Comparison of ENCODE assay signal across 8 mouse cellular contexts in genomic region chr1:30873541-30874260, GRCm38 (mm10). TPM values are rescaled to one million over a fixed set of nuclear protein-coding genes. Genes with fewer than 3 reads are reported as not detected.
DNase-seq lines count a peak whose midpoint lies in the region; ATAC-seq and TF ChIP-seq lines count a peak whose summit lies in the region.

TSS of gene Phf3 (minus strand) at chr1:30873921.

- no peaks in the 10 kb centered on the region for H3K36me3 ChIP-seq in heart, embryonic 11.5 days (ENCODE audit: control insufficient read depth, insufficient read depth, low read length)
- no peaks in the 10 kb centered on the region for H3K36me3 ChIP-seq in kidney, embryonic 16.5 days (ENCODE audit: insufficient read depth, low read length)
- H3K36me3 ChIP-seq in liver, adult 2 months (ENCODE audit: control insufficient read depth, insufficient read depth, low read length): 0 out of 2 replicates have a peak, but pooled peaks cover 2% of the 10 kb centered on the region
- H3K36me3 ChIP-seq in myocyte (ENCODE audit: control insufficient read depth, insufficient read depth): no peaks in the 10 kb centered on the region
- H3K36me3 ChIP-seq in splenic B cell, adult 2 months (ENCODE audit: control insufficient read depth, insufficient read depth, low read length, poor library complexity, severe bottlenecking): no peaks in the 10 kb centered on the region

- DNase-seq in B cell, adult 2 months: peak; percentile 87 to 88
- peak; percentile 97 for DNase-seq in brain, adult 2 months (ENCODE audit: low read depth, low spot score)
- peak; percentile 74 for DNase-seq in liver, adult 2 months (ENCODE audit: extremely low read depth, low read depth, low spot score)
- peak; percentile 93 for DNase-seq in splenic B cell, adult 2 months (ENCODE audit: low read depth, low spot score)

- TF ChIP-seq POLR2A in liver, adult 2 months (IDR thresholded peaks at IDR 0.05; ENCODE audit: extremely low read depth, insufficient read depth, low read length): peak; percentile 71; the same call in 1 of the 2 replicates
- TF ChIP-seq POLR2A in myocyte (IDR thresholded peaks at IDR 0.05; ENCODE audit: insufficient read length, low read depth): peak; percentile 47

- H3K9me3 ChIP-seq in heart, embryonic 11.5 days (replicated peaks; ENCODE audit: control insufficient read depth, low read length): no peaks in the 10 kb centered on the region
- no peaks in the 10 kb centered on the region for H3K9me3 ChIP-seq in kidney, embryonic 16.5 days (ENCODE audit: low read length)

- H3K4me1 ChIP-seq in heart, embryonic 11.5 days (ENCODE audit: control insufficient read depth, insufficient read depth, low read length): peaks cover 4% of the 10 kb centered on the region; the same call in 1 of the 2 replicates
- peaks cover 18% of the 10 kb centered on the region for H3K4me1 ChIP-seq in kidney, embryonic 16.5 days (ENCODE audit: insufficient read depth, low read length)
- H3K4me1 ChIP-seq in liver, adult 2 months (ENCODE audit: control insufficient read depth, insufficient read depth, low read length): peaks cover 13% of the 10 kb centered on the region

- peak; percentile 92 for ATAC-seq in erythroblast, adult 5-6 weeks (replicated peaks; ENCODE audit: low FRiP score, poor library complexity, severe bottlenecking)
- ATAC-seq in heart, embryonic 11.5 days (replicated peaks; ENCODE audit: insufficient number of reproducible peaks, low FRiP score, low TSS enrichment): peak; percentile 92
- peak; percentile 95 for ATAC-seq in kidney, embryonic 16.5 days (ENCODE audit: low FRiP score, low TSS enrichment)

- peak within 1 kb of the TSS; percentile 61 for H3K4me2 ChIP-seq in heart, embryonic 11.5 days
- peak within 1 kb of the TSS; percentile 56 for H3K4me2 ChIP-seq in kidney, embryonic 16.5 days (replicated peaks; ENCODE audit: low read depth, low read length)
- peak within 1 kb of the TSS; percentile 82 for H3K4me2 ChIP-seq in myocyte (ENCODE audit: low read depth)

- H3K4me3 ChIP-seq in heart, embryonic 11.5 days (ENCODE audit: low read depth, low read length): peak within 1 kb of the TSS; percentile 92
- peak within 1 kb of the TSS; percentile 96 for H3K4me3 ChIP-seq in kidney, embryonic 16.5 days (ENCODE audit: low read length)
- H3K4me3 ChIP-seq in liver, adult 2 months (ENCODE audit: insufficient read depth, low read depth, low read length): peak within 1 kb of the TSS; percentile 98
- peak within 1 kb of the TSS; percentile 58 for H3K4me3 ChIP-seq in myocyte

- H3K9ac ChIP-seq in heart, embryonic 11.5 days (ENCODE audit: low read depth, low read length): peak within 1 kb of the TSS; percentile 96
- H3K9ac ChIP-seq in kidney, embryonic 16.5 days (replicated peaks; ENCODE audit: low read length): peak within 1 kb of the TSS; percentile 98
- peak within 1 kb of the TSS; percentile 99 for H3K9ac ChIP-seq in liver, adult 2 months (ENCODE audit: low read depth, low read length)

- TF ChIP-seq CTCF in liver, adult 2 months (IDR thresholded peaks at IDR 0.05; ENCODE audit: low read depth, low read length): no peak

- H3ac ChIP-seq in myocyte (ENCODE audit: control insufficient read depth, insufficient read length): peak within 1 kb of the TSS; percentile 88

- H3K27me3 ChIP-seq in heart, embryonic 11.5 days (ENCODE audit: control insufficient read depth, insufficient read depth, low read length): no peaks in the 10 kb centered on the region
- H3K27me3 ChIP-seq in kidney, embryonic 16.5 days (ENCODE audit: insufficient read depth, low read length): no peaks in the 10 kb centered on the region
- H3K27me3 ChIP-seq in liver, adult 2 months (ENCODE audit: control insufficient read depth, insufficient read depth, low read length): no peaks in the 10 kb centered on the region
- H3K27me3 ChIP-seq in myocyte (ENCODE audit: control insufficient read depth, insufficient read depth, insufficient read length): no peaks in the 10 kb centered on the region
- no peaks in the 10 kb centered on the region for H3K27me3 ChIP-seq in splenic B cell, adult 2 months (ENCODE audit: control insufficient read depth, insufficient read depth, low read length, poor library complexity, severe bottlenecking)

- H3K27ac ChIP-seq in heart, embryonic 11.5 days (ENCODE audit: low read depth, low read length): peak within 1 kb of the TSS; percentile 99
- H3K27ac ChIP-seq in kidney, embryonic 16.5 days (ENCODE audit: low read length): peak within 1 kb of the TSS; percentile 97
- H3K27ac ChIP-seq in liver, adult 2 months (replicated peaks; ENCODE audit: insufficient read depth, low read depth, low read length): peak within 1 kb of the TSS; percentile 98

- H3K79me2 ChIP-seq in liver, adult 2 months (ENCODE audit: control insufficient read depth, insufficient read depth, low read length): peaks cover 5% of the 10 kb centered on the region; the same call in 1 of the 2 replicates
- peaks cover 43% of the 10 kb centered on the region for H3K79me2 ChIP-seq in myocyte (ENCODE audit: control insufficient read depth, insufficient read depth)

- under 1% methylated on average over 51 of the region's 85 CpGs for WGBS in heart, embryonic 11.5 days (ENCODE audit: insufficient replicate concordance)
- WGBS in kidney, embryonic 16.5 days: 0% methylated on average over 54 of the region's 85 CpGs
- under 1% methylated on average over 75 of the region's 85 CpGs for WGBS in liver, adult 2 months

TF ChIP-seq in myocyte, 11 proteins besides CTCF, POLR2A, EP300 and RAD21:
- TF ChIP-seq MAX (IDR thresholded peaks at IDR 0.05; ENCODE audit: low read depth) (no peak), USF1 (IDR thresholded peaks at IDR 0.05; ENCODE audit: low read depth) (peak; percentile 76), REST (IDR thresholded peaks at IDR 0.05; ENCODE audit: insufficient read depth, insufficient read length) (no peak), POLR2AphosphoS2 (IDR thresholded peaks at IDR 0.05; ENCODE audit: insufficient read length, low read depth) (peak; percentile 48), CEBPB (IDR thresholded peaks at IDR 0.05; ENCODE audit: insufficient read depth, poor library complexity, severe bottlenecking) (no peak), MYOG (IDR thresholded peaks at IDR 0.05; ENCODE audit: control insufficient read depth in 1 of 3, insufficient read depth in 1 of 3, insufficient read length in 2 of 3, low read depth in 2 of 3) (no peak), MYOD1 (IDR thresholded peaks at IDR 0.05; ENCODE audit: control insufficient read depth in 1 of 3, insufficient read length in 2 of 3, low read depth in 2 of 3) (peak in 1 of 3 experiments; percentile 6), SRF (IDR thresholded peaks at IDR 0.05; ENCODE audit: control insufficient read depth, insufficient read length, low read depth) (no peak)

RNA-seq across cellular contexts. Expression of gene Phf3, which starts in this region (rescaled TPM):
- total RNA-seq in erythroblast, adult 5-6 weeks (2015; ENCODE audit: low replicate concordance): 78.0 and 87.2 TPM in 2 replicates
- total RNA-seq in erythroblast, adult 5-6 weeks (2017; ENCODE audit: low replicate concordance): 171 and 207 TPM in 2 replicates
- polyA plus RNA-seq in heart, embryonic 11.5 days (2014; fragmentation: Nextera tagmentation; extraction: Ambion mirVana): 26.4 and 39.4 TPM in 2 replicates
- polyA plus RNA-seq in kidney, embryonic 16.5 days (2015; fragmentation: Nextera tagmentation; extraction: Ambion mirVana): 25.5 and 27.6 TPM in 2 replicates
- 41.4 and 48.5 TPM in 2 replicates for total RNA-seq in liver, adult 2 months (2014; rRNA removed)
- polyA plus RNA-seq in liver, adult 2 months (2012; rRNA removed): 11.7 and 14.2 TPM in 2 replicates
- polyA plus RNA-seq in myocyte (2012; fragmentation: generic; extraction: Trizol): 10.1 TPM

Comparison
In these comparisons a context has a peak if more than half of its experiments do, and no peak if none do; other contexts are left out.
1. Peak in every context shown above with its lines: DNase-seq, ATAC-seq, H3K4me3 ChIP-seq and H3K27ac ChIP-seq.